Mouse (Mus musculus) E14TG2a.4 (cell line): ENCODE data around the gene Npc2.

Experiments
- CTCF ChIP-seq: conservative IDR thresholded peaks from 2 replicates; pipeline ENCODE4 v1.5.1; 2014; ENCODE audit warnings: low read length
- NANOG ChIP-seq: IDR thresholded peaks from 2 replicates; pipeline ENCODE4 v1.6.1; 2014; ENCODE audit warnings: borderline replicate concordance, low read length, mixed read lengths
- POU5F1 ChIP-seq: IDR thresholded peaks from 2 replicates; pipeline ENCODE4 v1.6.1; 2014; ENCODE audit warnings: low read length, borderline replicate concordance

- TF ChIP-seq CTCF, result no peak
- TF ChIP-seq POU5F1, result no peak
- TF ChIP-seq NANOG, result no peak
Observed at GRCm38 (mm10) chr12:84769624-84770023, 3.3 kb downstream of the Npc2 start.
